Mouse (Mus musculus) neural tube, embryonic 14.5 days (tissue): ENCODE measurements around the gene Cacng5. TPM values are rescaled to one million over a fixed set of nuclear protein-coding genes. Genes with fewer than 3 reads are reported as not detected.

Experiments
- ATAC-seq: fragments of 200-750 bp; cut with Nextera tagmentation; 2 replicates; pipeline ENCODE4 v1.8.0; 2017; ENCODE audit warnings: low read depth, mild to moderate bottlenecking, moderate TSS enrichment, moderate library complexity
- H3K27ac ChIP-seq: fragments of 300-500 bp; sonication (generic); 2 replicates; pipeline ENCODE4 v1.5.1; 2014; ENCODE audit warnings: low read depth, mild to moderate bottlenecking, control low read depth, low read length, moderate library complexity, mixed read lengths
- H3K27me3 ChIP-seq: fragments of 300-500 bp; sonication (generic); 2 replicates; pipeline ENCODE4 v1.6.1; 2014; ENCODE audit warnings: low read length; ENCODE audit not compliant: control insufficient read depth, insufficient read depth
- H3K36me3 ChIP-seq: fragments of 300-500 bp; sonication (generic); 2 replicates; pipeline ENCODE4 v1.6.1; 2014; ENCODE audit warnings: low read length, mixed read lengths; ENCODE audit not compliant: control insufficient read depth, insufficient read depth
- H3K4me1 ChIP-seq: fragments of 300-500 bp; sonication (generic); 2 replicates; pipeline ENCODE4 v1.6.1; 2014; ENCODE audit warnings: low read length; ENCODE audit not compliant: control insufficient read depth, insufficient read depth
- H3K4me2 ChIP-seq: fragments of 300-500 bp; sonication (generic); 2 replicates; pipeline ENCODE4 v1.6.1; 2014; ENCODE audit warnings: mild to moderate bottlenecking, low read depth, low read length, control low read depth
- H3K4me3 ChIP-seq: fragments of 300-500 bp; sonication (generic); 2 replicates; pipeline ENCODE4 v1.5.1; 2014; ENCODE audit warnings: low read depth, low read length, control low read depth, mixed read lengths
- H3K9ac ChIP-seq: fragments of 300-500 bp; sonication (generic); replicated peaks from 2 replicates; pipeline ENCODE4 v1.6.1; 2014; ENCODE audit warnings: low read depth, mild to moderate bottlenecking, control low read depth, low read length, mixed read lengths
- H3K9me3 ChIP-seq: fragments of 300-500 bp; sonication (generic); 2 replicates; pipeline ENCODE4 v1.6.1; 2016; ENCODE audit warnings: low read length; ENCODE audit not compliant: control insufficient read depth
- WGBS: fragments of 180-500 bp; shearing (Covaris S2); extraction: QIAGEN DNeasy Blood & Tissue Kit; methylation state at CpG from one replicate; pipeline ENCODE4 v1.1.7; 2014; 5-methylcytosine and 5-hydroxymethylcytosine counted together
- polyA plus RNA-seq: library from polyadenylated mRNA; unstranded; fragments of >200 nt; fragmentation: Nextera tagmentation; extraction: Ambion mirVana; gene quantifications from 2 replicates; pipeline ENCODE4 v1.2.1, GENCODE M21; 2014

Cacng5 gene
- polyA plus RNA-seq, 1 experiment from 2014 or later = 8.9 TPM

DNA sequence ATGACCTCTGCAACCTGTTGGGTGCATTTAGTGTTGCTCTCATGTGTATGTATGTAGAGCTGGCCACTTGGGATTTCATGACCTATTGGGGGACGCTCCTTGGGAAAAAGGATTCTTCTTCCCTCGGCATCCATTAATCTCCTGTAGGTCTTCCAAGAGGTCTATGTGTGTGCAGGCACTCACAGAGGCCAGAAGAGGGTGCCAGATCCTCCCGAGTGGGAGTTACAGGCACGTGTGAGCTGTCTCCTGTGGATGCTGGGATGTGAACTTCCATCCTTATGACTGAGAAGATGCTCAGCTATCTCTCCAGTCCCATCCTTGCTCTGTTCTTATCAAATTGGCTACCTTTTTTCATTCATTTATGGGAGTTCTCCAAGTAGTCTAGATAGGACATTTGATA, 14.4 kb downstream of the Cacng5 start:
- 41% methylated on average over 4 of the region's 4 CpGs for WGBS
- H3K4me2 ChIP-seq = no peak overlapping the region
- no peaks in the 10 kb centered on the region for H3K9me3 ChIP-seq
- no peaks in the 10 kb centered on the region for H3K36me3 ChIP-seq
- H3K4me1 ChIP-seq = peaks cover 4% of the 10 kb centered on the region
- H3K4me3 ChIP-seq = no peak overlapping the region
- no peak overlapping the region for H3K27ac ChIP-seq
- H3K9ac ChIP-seq = no peak overlapping the region
- H3K27me3 ChIP-seq = no peaks in the 10 kb centered on the region
- no peak for ATAC-seq

DNA sequence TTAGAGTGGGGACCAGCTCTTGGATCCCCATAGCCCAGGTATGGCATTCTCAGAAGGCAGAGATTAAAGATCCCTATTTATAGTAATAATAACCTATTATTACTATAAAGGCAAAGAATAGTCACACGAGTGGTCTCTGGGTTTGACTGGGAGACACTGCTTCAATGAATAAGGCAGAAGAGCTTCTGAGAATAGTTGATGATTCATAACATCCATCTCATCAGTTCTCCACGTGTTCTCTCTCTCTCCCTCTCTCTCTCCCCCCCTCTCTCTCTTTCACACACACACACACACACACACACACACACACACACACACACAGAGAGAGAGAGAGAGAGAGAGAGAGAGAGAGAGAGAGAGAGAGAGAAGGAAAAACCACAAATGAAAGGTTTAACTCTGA, 16.2 kb downstream of the Cacng5 start:
- no peaks in the 10 kb centered on the region for H3K36me3 ChIP-seq
- WGBS = 64% methylated on average over 2 of the region's 2 CpGs
- H3K4me1 ChIP-seq = peaks cover 6% of the 10 kb centered on the region
- no peaks in the 10 kb centered on the region for H3K27me3 ChIP-seq
- no peaks in the 10 kb centered on the region for H3K9me3 ChIP-seq
- ATAC-seq = no peak
- H3K9ac ChIP-seq = no peak overlapping the region
- H3K4me2 ChIP-seq = no peak overlapping the region
- H3K4me3 ChIP-seq = no peak overlapping the region
- H3K27ac ChIP-seq = no peak overlapping the region

DNA sequence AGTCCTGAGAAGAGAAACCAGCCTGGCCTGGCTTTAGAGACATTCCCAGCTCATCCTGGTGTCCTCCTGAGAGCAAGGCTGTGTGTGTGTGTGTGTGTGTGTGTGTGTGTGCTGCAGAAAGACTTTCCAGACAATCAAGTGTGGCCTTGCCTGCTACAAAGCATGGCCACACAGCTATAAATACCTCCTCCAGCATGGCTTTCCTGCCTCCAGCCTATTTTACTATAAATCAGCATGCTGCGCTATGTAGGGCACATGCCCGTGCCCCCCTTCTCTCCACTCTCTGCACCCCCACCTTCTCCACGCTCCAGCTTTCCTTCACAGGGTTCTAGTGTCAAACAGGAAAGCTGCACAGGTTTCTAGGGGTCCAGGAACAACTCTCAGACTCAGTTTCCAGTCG, 19.2 kb downstream of the Cacng5 start:
- peak; percentile 65; the same call in 1 of the 2 replicates for ATAC-seq
- Histone ChIP-seq H3K27ac (no peak overlapping the region), H3K4me3 (no peak overlapping the region), H3K36me3 (no peaks in the 10 kb centered on the region), H3K4me2 (no peak overlapping the region), H3K9me3 (no peaks in the 10 kb centered on the region), H3K27me3 (no peaks in the 10 kb centered on the region), H3K9ac (no peak overlapping the region), H3K4me1 (peaks cover 9% of the 10 kb centered on the region)
- 54% methylated on average over 4 of the region's 4 CpGs for WGBS

DNA sequence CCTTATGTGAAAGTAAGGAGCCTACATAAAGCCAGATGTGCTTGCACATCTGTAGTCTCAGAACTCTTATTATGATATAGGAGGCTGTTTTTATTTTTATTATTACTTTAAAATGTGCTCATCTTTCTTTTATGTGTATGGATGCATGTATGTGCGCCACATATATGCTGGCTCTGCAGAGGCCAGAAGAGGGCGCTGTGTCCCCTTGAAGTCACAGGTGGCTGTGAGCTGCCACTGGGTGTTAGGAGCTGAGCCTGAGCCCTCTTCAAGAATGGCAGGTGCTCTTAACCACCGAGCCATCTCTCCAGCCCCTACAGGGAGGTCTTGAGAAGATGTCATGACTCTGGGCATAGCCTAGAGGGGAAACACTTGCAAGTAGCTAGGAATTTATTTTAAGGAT, 23.5 kb downstream of the Cacng5 start:
- H3K27me3 ChIP-seq = no peaks in the 10 kb centered on the region
- no peaks in the 10 kb centered on the region for H3K36me3 ChIP-seq
- ATAC-seq = no peak
- no peak overlapping the region for H3K4me3 ChIP-seq
- WGBS = 82% methylated on average over 3 of the region's 3 CpGs
- no peak overlapping the region for H3K4me2 ChIP-seq
- peaks cover 9% of the 10 kb centered on the region for H3K4me1 ChIP-seq
- H3K27ac ChIP-seq = no peak overlapping the region
- H3K9me3 ChIP-seq = no peaks in the 10 kb centered on the region
- no peak overlapping the region for H3K9ac ChIP-seq

DNA sequence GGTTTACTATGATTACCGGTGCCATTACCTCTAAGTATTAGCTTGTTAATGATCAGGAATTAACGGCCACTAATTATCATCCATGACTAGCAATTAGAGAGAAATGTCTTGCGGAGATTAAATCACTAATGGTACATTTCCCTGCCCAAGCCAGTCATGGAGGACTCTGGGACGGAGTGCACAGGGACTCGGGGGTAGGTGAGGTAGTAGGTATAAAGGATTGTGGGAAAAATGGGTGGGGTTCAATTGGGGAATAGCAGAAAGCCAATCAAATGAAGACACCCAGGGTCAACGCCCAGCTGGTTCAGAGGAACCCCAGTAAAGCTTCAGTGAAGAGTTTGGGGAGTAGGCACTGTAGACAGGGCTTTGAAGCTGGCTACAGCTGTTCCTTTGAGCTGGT, 27.5 kb downstream of the Cacng5 start:
- Histone ChIP-seq H3K4me3 (no peak overlapping the region), H3K9me3 (no peaks in the 10 kb centered on the region), H3K27ac (no peak overlapping the region), H3K9ac (no peak overlapping the region), H3K4me1 (no peaks in the 10 kb centered on the region), H3K36me3 (no peaks in the 10 kb centered on the region), H3K4me2 (no peak overlapping the region), H3K27me3 (no peaks in the 10 kb centered on the region)
- 63% methylated on average over 6 of the region's 6 CpGs for WGBS
- no peak for ATAC-seq

DNA sequence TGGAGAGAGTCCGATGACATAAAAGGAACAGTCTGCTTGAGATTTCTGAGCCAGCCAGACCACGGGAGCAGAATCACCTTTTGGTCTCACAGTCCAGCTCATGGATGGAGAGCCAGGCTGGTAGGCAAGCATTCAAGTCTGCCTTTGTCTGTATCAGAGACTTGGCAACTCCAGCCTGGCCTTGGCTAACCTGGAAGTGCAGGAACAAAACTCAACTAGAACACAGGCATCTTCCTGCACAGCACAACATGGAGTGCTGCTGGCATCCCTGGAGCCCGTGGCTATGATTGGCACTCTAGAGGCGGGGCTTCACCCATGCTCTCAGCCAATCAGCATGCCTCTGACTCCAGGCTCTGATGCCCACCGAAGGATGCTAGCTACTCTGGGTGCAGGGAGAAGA, 38.0 kb downstream of the Cacng5 start:
- no peak overlapping the region for H3K4me3 ChIP-seq
- H3K36me3 ChIP-seq = no peaks in the 10 kb centered on the region
- no peaks in the 10 kb centered on the region for H3K4me1 ChIP-seq
- WGBS = 74% methylated on average over 5 of the region's 5 CpGs
- no peak overlapping the region for H3K4me2 ChIP-seq
- H3K9me3 ChIP-seq = no peaks in the 10 kb centered on the region
- no peaks in the 10 kb centered on the region for H3K27me3 ChIP-seq
- ATAC-seq = peak; percentile 41; the same call in 1 of the 2 replicates
- no peak overlapping the region for H3K27ac ChIP-seq
- H3K9ac ChIP-seq = no peak overlapping the region

DNA sequence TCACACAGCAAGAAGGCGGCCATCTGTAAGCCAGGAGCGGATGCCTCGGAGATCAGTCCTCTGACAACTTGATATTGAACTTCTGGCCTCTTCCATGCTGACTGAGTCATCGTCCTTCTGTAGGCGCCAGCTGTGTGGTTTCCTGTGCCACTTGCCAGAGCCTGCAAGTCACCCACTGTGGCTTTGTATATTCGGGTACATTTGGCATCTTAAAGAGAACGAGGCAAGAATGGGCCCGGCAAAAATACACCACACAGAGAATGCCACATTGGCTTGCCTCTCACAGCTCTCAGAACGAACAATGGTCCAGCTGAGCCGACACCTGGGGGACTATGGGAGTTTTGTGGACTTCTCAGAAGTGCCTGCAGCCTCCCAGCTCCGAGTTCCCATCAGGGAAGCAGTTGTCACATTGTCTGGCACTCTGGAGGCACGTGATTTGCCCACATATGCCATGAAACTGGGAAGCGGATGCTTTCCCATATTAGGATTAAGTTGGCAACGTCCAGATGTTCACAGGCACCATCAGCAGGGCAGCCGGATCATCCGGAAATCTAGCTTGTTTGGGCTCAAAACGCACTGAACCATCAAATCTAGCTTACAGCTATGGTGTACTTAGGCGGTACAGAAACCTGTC, 38.9 kb downstream of the Cacng5 start:
- 75% methylated on average over 18 of the region's 18 CpGs for WGBS
- no peak for ATAC-seq
- H3K4me1 ChIP-seq = no peaks in the 10 kb centered on the region
- no peak overlapping the region for H3K4me3 ChIP-seq
- no peaks in the 10 kb centered on the region for H3K36me3 ChIP-seq
- no peak overlapping the region for H3K9ac ChIP-seq
- H3K9me3 ChIP-seq = no peaks in the 10 kb centered on the region
- no peak overlapping the region for H3K27ac ChIP-seq
- no peak overlapping the region for H3K4me2 ChIP-seq
- no peaks in the 10 kb centered on the region for H3K27me3 ChIP-seq

DNA sequence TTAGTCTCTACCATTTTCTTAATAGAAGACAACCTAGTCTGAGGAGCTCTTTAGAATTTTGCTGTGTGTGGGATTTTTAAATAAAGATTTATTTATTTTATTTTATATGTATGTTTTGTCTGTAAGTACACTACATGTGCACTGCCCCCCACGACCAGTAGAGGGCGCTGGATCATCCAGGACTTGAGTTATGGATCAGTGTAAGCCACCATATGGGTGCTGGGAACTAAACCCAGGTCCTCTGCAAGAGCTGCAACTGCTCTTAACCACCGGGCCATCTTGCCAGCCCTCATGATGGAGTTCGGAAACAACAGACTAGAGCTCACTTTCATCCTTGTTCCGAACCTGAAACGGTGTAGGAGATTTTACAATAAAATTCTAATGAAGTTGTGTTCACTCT, 42.1 kb downstream of the Cacng5 start:
- no peaks in the 10 kb centered on the region for H3K4me1 ChIP-seq
- H3K9ac ChIP-seq = no peak overlapping the region
- ATAC-seq = no peak
- WGBS = 61% methylated on average over 6 of the region's 6 CpGs
- no peaks in the 10 kb centered on the region for H3K9me3 ChIP-seq
- no peak overlapping the region for H3K4me2 ChIP-seq
- no peak overlapping the region for H3K4me3 ChIP-seq
- no peaks in the 10 kb centered on the region for H3K27me3 ChIP-seq
- H3K27ac ChIP-seq = no peak overlapping the region
- no peaks in the 10 kb centered on the region for H3K36me3 ChIP-seq

DNA sequence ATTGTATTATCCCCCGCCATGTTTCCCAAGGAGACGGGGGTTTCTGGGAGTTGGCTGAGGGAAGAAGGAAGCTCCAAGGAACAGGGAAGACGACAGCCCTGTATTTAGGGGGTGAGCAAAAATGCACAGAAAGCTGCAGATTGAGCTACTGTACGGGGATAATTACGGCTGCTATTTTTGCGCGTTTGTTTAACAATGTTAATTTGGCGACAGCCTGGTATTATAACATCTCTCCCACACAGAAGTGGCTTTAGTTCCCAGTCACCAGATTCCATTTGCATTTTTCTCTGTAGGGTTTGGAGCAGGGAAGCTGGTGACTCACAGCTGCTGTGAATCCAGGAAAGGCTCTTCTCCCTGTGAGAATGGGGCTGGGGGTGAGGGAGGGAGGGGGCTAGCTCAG, 47.3 kb downstream of the Cacng5 start:
- Histone ChIP-seq H3K4me1 (no peaks in the 10 kb centered on the region), H3K4me3 (no peak overlapping the region), H3K9me3 (no peaks in the 10 kb centered on the region), H3K9ac (no peak overlapping the region), H3K36me3 (no peaks in the 10 kb centered on the region), H3K27me3 (no peaks in the 10 kb centered on the region), H3K27ac (no peak overlapping the region), H3K4me2 (no peak overlapping the region)
- no peak for ATAC-seq
- WGBS = 77% methylated on average over 8 of the region's 8 CpGs
